Mouse (Mus musculus) midbrain, embryonic 11.5 days (tissue): ENCODE results near the gene Btg3. TPM values are rescaled to one million over a fixed set of nuclear protein-coding genes. Genes with fewer than 3 reads are reported as not detected.

Experiments used
- ATAC-seq: fragments of 200-750 bp; cut with Nextera tagmentation; 2 replicates; pipeline ENCODE4 v1.8.0; 2017; ENCODE audit warnings: moderate TSS enrichment, moderate library complexity; ENCODE audit not compliant: low FRiP score
- DNase-seq: peaks from one replicate; pipeline ENCODE4 v3.0.0; 2015; ENCODE audit warnings: low spot score; ENCODE audit errors: missing footprints
- H3K27ac ChIP-seq: fragments of 300-500 bp; sonication (generic); 2 replicates; pipeline ENCODE4 v1.5.1; 2014; ENCODE audit warnings: low read depth, low read length
- H3K27me3 ChIP-seq: fragments of 300-500 bp; sonication (generic); 2 replicates; pipeline ENCODE4 v1.6.1; 2014; ENCODE audit warnings: mild to moderate bottlenecking, low read length, moderate library complexity, mixed read lengths; ENCODE audit not compliant: control insufficient read depth, insufficient read depth
- H3K36me3 ChIP-seq: fragments of 300-500 bp; sonication (generic); 2 replicates; pipeline ENCODE4 v1.6.1; 2014; ENCODE audit warnings: mild to moderate bottlenecking, low read length, moderate library complexity, mixed read lengths; ENCODE audit not compliant: control insufficient read depth, insufficient read depth
- H3K4me1 ChIP-seq: fragments of 300-500 bp; sonication (generic); 2 replicates; pipeline ENCODE4 v1.6.1; 2014; ENCODE audit warnings: low read length; ENCODE audit not compliant: control insufficient read depth, insufficient read depth
- H3K4me2 ChIP-seq: fragments of 300-500 bp; sonication (generic); 2 replicates; pipeline ENCODE4 v1.6.1; 2014; ENCODE audit warnings: mild to moderate bottlenecking, moderate library complexity
- H3K4me3 ChIP-seq: fragments of 300-500 bp; sonication (generic); 2 replicates; pipeline ENCODE4 v1.5.1; 2014; ENCODE audit warnings: low read depth, low read length
- H3K9ac ChIP-seq: fragments of 300-500 bp; sonication (generic); 2 replicates; pipeline ENCODE4 v1.6.1; 2014; ENCODE audit warnings: low read length
- H3K9me3 ChIP-seq: fragments of 300-500 bp; sonication (generic); 2 replicates; pipeline ENCODE4 v1.6.1; 2016; ENCODE audit warnings: low read length; ENCODE audit not compliant: control insufficient read depth
- WGBS: fragments of 180-500 bp; shearing (Covaris S2); extraction: QIAGEN DNeasy Blood & Tissue Kit; methylation state at CpG from one replicate; pipeline ENCODE4 v1.1.7; 2014; 5-methylcytosine and 5-hydroxymethylcytosine counted together
- polyA plus RNA-seq: library from polyadenylated mRNA; unstranded; fragments of >200 nt; fragmentation: Nextera tagmentation; extraction: Ambion mirVana; gene quantifications from 2 replicates; pipeline ENCODE4 v1.2.1, GENCODE M21; 2014

Gene Btg3
- polyA plus RNA-seq, 1 experiment from 2014 or later: 50.4 TPM

DNA sequence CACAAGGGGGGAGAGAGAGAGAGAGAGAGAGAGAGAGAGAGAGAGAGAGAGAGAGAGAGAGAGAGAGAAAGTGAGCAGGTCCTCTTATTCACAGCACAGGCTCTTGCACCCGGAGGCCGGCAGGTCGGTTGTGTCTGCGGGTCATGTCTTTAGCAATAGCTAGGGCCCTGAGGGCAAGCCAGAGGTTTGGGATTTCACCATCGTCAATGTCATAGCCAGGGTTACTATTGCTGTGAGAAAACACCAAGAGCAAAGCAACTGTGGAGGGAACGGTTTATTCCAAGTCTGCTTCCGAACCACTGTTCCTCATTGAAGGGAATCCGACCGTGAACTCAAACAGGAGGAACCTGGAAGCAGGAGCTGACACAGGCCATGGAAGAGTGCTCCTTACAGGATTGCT, 80.9 kb downstream of the Btg3 start:
- Histone ChIP-seq H3K4me1 (no peaks in the 10 kb centered on the region), H3K9me3 (no peaks in the 10 kb centered on the region), H3K4me3 (no peak overlapping the region), H3K4me2 (no peak overlapping the region), H3K27ac (no peak overlapping the region), H3K36me3 (no peaks in the 10 kb centered on the region), H3K9ac (no peak overlapping the region), H3K27me3 (no peaks in the 10 kb centered on the region)
- DNase-seq (peak; percentile 77), ATAC-seq (no peak)
- 68% methylated on average over 9 of the region's 9 CpGs for WGBS

DNA sequence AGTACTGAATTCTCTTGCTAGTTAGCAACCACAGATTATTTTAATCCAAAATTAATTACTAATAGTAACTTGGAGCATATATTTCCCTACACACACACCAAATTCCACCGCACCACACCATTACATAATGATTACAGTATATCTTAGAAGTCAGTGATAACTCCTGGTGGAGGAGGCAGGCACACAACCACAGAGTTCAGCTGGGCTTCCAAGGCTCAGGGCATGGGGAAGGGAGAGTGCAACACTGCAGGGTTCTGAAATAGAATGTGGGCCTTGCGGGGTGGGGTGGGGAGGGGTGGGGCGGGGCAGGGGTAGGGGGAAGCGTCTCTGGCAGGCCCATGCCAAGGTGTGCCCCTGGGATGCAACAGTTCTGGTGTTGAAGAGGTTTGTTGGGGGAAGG, 81.4 kb downstream of the Btg3 start:
- 55% methylated on average over 4 of the region's 4 CpGs for WGBS
- DNase-seq: peak; percentile 37
- Histone ChIP-seq H3K4me1 (no peaks in the 10 kb centered on the region), H3K9me3 (no peaks in the 10 kb centered on the region), H3K9ac (no peak overlapping the region), H3K4me3 (no peak overlapping the region), H3K27ac (no peak overlapping the region), H3K27me3 (no peaks in the 10 kb centered on the region), H3K36me3 (no peaks in the 10 kb centered on the region), H3K4me2 (no peak overlapping the region)
- ATAC-seq: no peak

DNA sequence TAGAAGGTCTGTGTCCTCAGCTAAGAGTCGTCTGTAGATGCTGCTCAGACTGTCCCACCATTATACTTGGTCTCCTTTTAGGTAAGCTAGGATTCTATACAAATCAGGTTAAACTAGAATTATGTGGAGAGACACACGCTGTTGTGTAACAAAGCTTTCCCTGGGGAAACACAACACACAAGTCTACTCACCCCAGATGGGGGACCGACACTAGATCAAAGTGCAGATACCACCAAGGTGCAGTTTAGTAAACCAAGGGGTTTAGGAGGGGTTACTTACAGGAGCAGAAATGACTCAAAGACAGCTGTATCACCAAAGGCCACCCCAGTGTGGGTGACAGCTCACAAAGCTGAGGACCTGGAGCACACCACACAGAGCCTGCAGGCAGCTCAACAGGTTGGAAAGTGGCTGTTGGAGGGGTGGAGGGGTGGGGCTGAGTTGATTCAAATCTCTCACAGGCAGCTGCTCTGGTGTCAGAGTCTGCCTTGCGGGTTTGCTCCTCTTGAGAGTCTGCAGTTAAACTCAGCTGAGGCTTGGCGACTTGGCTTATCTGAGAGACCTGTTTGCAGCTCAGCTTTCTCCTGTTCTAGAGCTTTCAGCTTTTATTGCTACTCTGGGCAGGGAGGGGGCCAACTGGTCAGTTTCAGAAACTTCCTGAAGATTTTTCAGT, 82.3 kb downstream of the Btg3 start:
- Histone ChIP-seq H3K9me3 (no peaks in the 10 kb centered on the region), H3K9ac (no peak overlapping the region), H3K4me1 (no peaks in the 10 kb centered on the region), H3K27ac (no peak overlapping the region), H3K36me3 (no peaks in the 10 kb centered on the region), H3K4me2 (no peak overlapping the region), H3K4me3 (no peak overlapping the region), H3K27me3 (no peaks in the 10 kb centered on the region)
- no peak for ATAC-seq
- WGBS: 53% methylated on average over 5 of the region's 5 CpGs
- DNase-seq: peak; percentile 79

DNA sequence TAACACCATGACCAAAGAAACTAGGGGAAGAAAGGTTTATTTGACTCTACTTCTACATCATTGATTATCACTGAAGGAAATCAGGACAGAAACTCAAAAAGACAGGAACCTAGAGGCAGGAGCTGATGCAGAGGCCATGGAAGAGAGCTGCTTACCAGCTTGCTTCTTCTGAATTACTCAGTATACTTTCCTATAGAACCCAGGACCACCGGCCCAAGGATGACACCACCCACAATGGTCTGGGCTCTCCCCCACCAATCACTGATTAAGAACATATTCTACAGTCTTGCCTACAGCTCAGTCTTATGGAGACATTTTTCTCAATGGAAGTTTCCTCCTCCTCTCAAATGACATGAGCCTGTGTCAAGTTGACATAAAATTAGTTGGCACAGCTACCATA, 82.9 kb downstream of the Btg3 start:
- 68% methylated on average over 1 of the region's 1 CpGs for WGBS
- Histone ChIP-seq H3K9ac (no peak overlapping the region), H3K27ac (no peak overlapping the region), H3K9me3 (no peaks in the 10 kb centered on the region), H3K4me3 (no peak overlapping the region), H3K27me3 (no peaks in the 10 kb centered on the region), H3K4me1 (no peaks in the 10 kb centered on the region), H3K36me3 (no peaks in the 10 kb centered on the region), H3K4me2 (no peak overlapping the region)
- ATAC-seq: no peak
- DNase-seq: peak; percentile 66

DNA sequence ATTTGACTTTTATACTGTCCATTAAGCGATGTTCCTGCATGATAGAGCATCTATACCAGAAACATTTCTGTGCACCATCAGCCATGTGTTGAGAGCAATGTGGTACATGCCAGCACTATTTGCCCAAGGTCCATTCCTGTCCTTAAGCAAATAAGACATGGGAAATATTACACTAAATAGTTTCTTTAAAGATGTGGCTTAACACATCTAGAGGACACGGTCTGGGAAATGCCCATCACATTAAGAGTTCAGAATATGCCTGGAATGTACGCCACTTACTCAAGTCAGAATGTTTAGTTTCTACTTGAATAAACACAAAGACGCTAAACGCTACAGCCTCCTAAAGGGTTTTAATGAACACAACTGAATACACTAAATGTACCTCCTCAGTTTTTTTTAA, 93.8 kb downstream of the Btg3 start:
- Histone ChIP-seq H3K27ac (no peak overlapping the region), H3K9me3 (no peaks in the 10 kb centered on the region), H3K36me3 (no peaks in the 10 kb centered on the region), H3K4me2 (no peak overlapping the region), H3K4me1 (no peaks in the 10 kb centered on the region), H3K27me3 (no peaks in the 10 kb centered on the region), H3K4me3 (no peak overlapping the region), H3K9ac (no peak overlapping the region)
- no peak for DNase-seq
- WGBS: 82% methylated on average over 5 of the region's 5 CpGs
- ATAC-seq: no peak

Other genes with a start within 250 kb of the Btg3 start
- gene Cxadr, start 75.7 kb downstream of the Btg3 start, polyA plus RNA-seq: 69.0 and 76.4 TPM in 2 replicates
- 17.7 and 19.8 TPM in 2 replicates for gene D16Ertd472e, start 199.5 kb upstream of the Btg3 start, polyA plus RNA-seq